Mouse (Mus musculus): ENCODE results near the gene Eipr1. TPM values are rescaled to one million over a fixed set of nuclear protein-coding genes. Genes with fewer than 3 reads are reported as not detected.
A peak's percentile ranks its signal among the peaks of the same experiment; 100 is the strongest.

Gene Eipr1
- polyA plus RNA-seq, 1 experiment from 2014 or later = 33.4 TPM

- Histone ChIP-seq H3K27ac (ENCODE audit: low read depth, low read length) (no peak overlapping the region), H3K4me1 (ENCODE audit: control insufficient read depth, insufficient read depth, low read length) (peaks cover 13% of the 10 kb centered on the region), H3K9ac (ENCODE audit: low read depth, low read length) (no peak overlapping the region), H3K27me3 (ENCODE audit: control insufficient read depth, insufficient read depth, low read length) (no peaks in the 10 kb centered on the region), H3K36me3 (ENCODE audit: control insufficient read depth, insufficient read depth, low read length) (no peaks in the 10 kb centered on the region), H3K9me3 (ENCODE audit: control insufficient read depth, low read length) (peaks cover 7% of the 10 kb centered on the region; the same call in 1 of the 2 replicates), H3K4me3 (ENCODE audit: low read length) (no peak overlapping the region), H3K4me2 (replicated peaks; ENCODE audit: low read depth, low read length) (no peak overlapping the region)
- WGBS = 91% methylated on average over 3 of the region's 3 CpGs
- no peak for ATAC-seq (ENCODE audit: low FRiP score, low TSS enrichment)
These were observed 49.3 kb downstream of the Eipr1 start for GRCm38 (mm10) chr12:28800891-28801290.

DNA sequence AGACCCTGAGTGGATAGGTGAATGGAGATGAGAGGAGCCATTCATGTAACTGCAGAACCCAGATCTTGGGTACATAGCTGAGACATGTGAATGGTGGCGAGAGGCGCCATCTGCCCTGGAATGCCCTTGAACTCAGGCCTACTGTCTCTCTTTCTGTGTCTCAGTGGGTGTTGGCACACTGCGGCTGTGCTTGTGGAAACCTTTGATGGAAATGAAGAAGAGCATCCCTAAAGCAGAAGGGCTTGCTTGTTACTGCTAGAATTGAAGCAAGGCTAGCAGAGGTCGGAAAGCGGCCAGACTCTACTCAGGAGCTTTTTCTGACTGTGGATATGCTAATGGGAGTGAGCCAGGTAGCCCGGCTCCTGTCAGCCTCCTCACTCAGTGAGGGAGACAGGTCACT lies 50.1 kb downstream of the Eipr1 start:
- H3K4me3 ChIP-seq (ENCODE audit: low read length) = no peak overlapping the region
- H3K4me1 ChIP-seq (ENCODE audit: control insufficient read depth, insufficient read depth, low read length) = peaks cover 13% of the 10 kb centered on the region
- no peaks in the 10 kb centered on the region for H3K36me3 ChIP-seq (ENCODE audit: control insufficient read depth, insufficient read depth, low read length)
- no peak for ATAC-seq (ENCODE audit: low FRiP score, low TSS enrichment)
- peaks cover 7% of the 10 kb centered on the region; the same call in 1 of the 2 replicates for H3K9me3 ChIP-seq (ENCODE audit: control insufficient read depth, low read length)
- WGBS = 89% methylated on average over 6 of the region's 6 CpGs
- H3K27ac ChIP-seq (ENCODE audit: low read depth, low read length) = no peak overlapping the region
- no peak overlapping the region for H3K4me2 ChIP-seq (replicated peaks; ENCODE audit: low read depth, low read length)
- no peaks in the 10 kb centered on the region for H3K27me3 ChIP-seq (ENCODE audit: control insufficient read depth, insufficient read depth, low read length)
- no peak overlapping the region for H3K9ac ChIP-seq (ENCODE audit: low read depth, low read length)

GRCm38 (mm10) chr12:28803043-28803442 lies 51.4 kb downstream of the Eipr1 start:
- Histone ChIP-seq H3K4me1 (ENCODE audit: control insufficient read depth, insufficient read depth, low read length) (peaks cover 13% of the 10 kb centered on the region), H3K4me3 (ENCODE audit: low read length) (no peak overlapping the region), H3K27ac (ENCODE audit: low read depth, low read length) (no peak overlapping the region), H3K9me3 (ENCODE audit: control insufficient read depth, low read length) (peaks cover 4% of the 10 kb centered on the region; the same call in 1 of the 2 replicates), H3K9ac (ENCODE audit: low read depth, low read length) (no peak overlapping the region), H3K27me3 (ENCODE audit: control insufficient read depth, insufficient read depth, low read length) (no peaks in the 10 kb centered on the region), H3K36me3 (ENCODE audit: control insufficient read depth, insufficient read depth, low read length) (no peaks in the 10 kb centered on the region), H3K4me2 (replicated peaks; ENCODE audit: low read depth, low read length) (no peak overlapping the region)
- ATAC-seq (ENCODE audit: low FRiP score, low TSS enrichment) = no peak

GRCm38 (mm10) chr12:28804558-28805481 lies 53.2 kb downstream of the Eipr1 start:
- no peak for ATAC-seq (ENCODE audit: low FRiP score, low TSS enrichment)
- H3K27ac ChIP-seq (ENCODE audit: low read depth, low read length) = no peak overlapping the region
- WGBS = 69% methylated on average over 3 of the region's 3 CpGs

GRCm38 (mm10) chr12:28808786-28809375 lies 57.3 kb downstream of the Eipr1 start:
- Histone ChIP-seq H3K36me3 (ENCODE audit: control insufficient read depth, insufficient read depth, low read length) (no peaks in the 10 kb centered on the region), H3K9ac (ENCODE audit: low read depth, low read length) (no peak overlapping the region), H3K27ac (ENCODE audit: low read depth, low read length) (no peak overlapping the region), H3K27me3 (ENCODE audit: control insufficient read depth, insufficient read depth, low read length) (no peaks in the 10 kb centered on the region), H3K4me2 (replicated peaks; ENCODE audit: low read depth, low read length) (no peak overlapping the region), H3K9me3 (ENCODE audit: control insufficient read depth, low read length) (no peaks in the 10 kb centered on the region), H3K4me1 (ENCODE audit: control insufficient read depth, insufficient read depth, low read length) (peaks cover 7% of the 10 kb centered on the region; the same call in 1 of the 2 replicates), H3K4me3 (ENCODE audit: low read length) (no peak overlapping the region)
- ATAC-seq (ENCODE audit: low FRiP score, low TSS enrichment) = no peak
- WGBS = 81% methylated on average over 4 of the region's 4 CpGs

More at GRCm38 (mm10) chr12:28804558-28805481, 53.2 kb downstream of the Eipr1 start:
- Histone ChIP-seq H3K9ac (ENCODE audit: low read depth, low read length) (no peak overlapping the region), H3K4me1 (ENCODE audit: control insufficient read depth, insufficient read depth, low read length) (peaks cover 11% of the 10 kb centered on the region), H3K4me3 (ENCODE audit: low read length) (no peak overlapping the region), H3K36me3 (ENCODE audit: control insufficient read depth, insufficient read depth, low read length) (no peaks in the 10 kb centered on the region), H3K4me2 (replicated peaks; ENCODE audit: low read depth, low read length) (no peak overlapping the region), H3K9me3 (ENCODE audit: control insufficient read depth, low read length) (no peaks in the 10 kb centered on the region), H3K27me3 (ENCODE audit: control insufficient read depth, insufficient read depth, low read length) (no peaks in the 10 kb centered on the region)

GRCm38 (mm10) chr12:28809756-28810337 lies 58.2 kb downstream of the Eipr1 start:
- WGBS = 55% methylated on average over 4 of the region's 4 CpGs
- ATAC-seq (ENCODE audit: low FRiP score, low TSS enrichment) = no peak
- no peak overlapping the region for H3K27ac ChIP-seq (ENCODE audit: low read depth, low read length)

GRCm38 (mm10) chr12:28816681-28817426 lies 65.3 kb downstream of the Eipr1 start:
- Histone ChIP-seq H3K4me1 (ENCODE audit: control insufficient read depth, insufficient read depth, low read length) (no peaks in the 10 kb centered on the region), H3K27ac (ENCODE audit: low read depth, low read length) (no peak overlapping the region), H3K4me2 (replicated peaks; ENCODE audit: low read depth, low read length) (no peak overlapping the region), H3K4me3 (ENCODE audit: low read length) (no peak overlapping the region), H3K9ac (ENCODE audit: low read depth, low read length) (0 out of 2 replicates have a peak overlapping the region, but pooled peaks have one; percentile 7), H3K27me3 (ENCODE audit: control insufficient read depth, insufficient read depth, low read length) (no peaks in the 10 kb centered on the region), H3K36me3 (ENCODE audit: control insufficient read depth, insufficient read depth, low read length) (no peaks in the 10 kb centered on the region), H3K9me3 (ENCODE audit: control insufficient read depth, low read length) (no peaks in the 10 kb centered on the region)
- ATAC-seq (ENCODE audit: low FRiP score, low TSS enrichment) = no peak
- WGBS = 48% methylated on average over 9 of the region's 9 CpGs

More at GRCm38 (mm10) chr12:28809756-28810337, 58.2 kb downstream of the Eipr1 start:
- Histone ChIP-seq H3K36me3 (ENCODE audit: control insufficient read depth, insufficient read depth, low read length) (no peaks in the 10 kb centered on the region), H3K27me3 (ENCODE audit: control insufficient read depth, insufficient read depth, low read length) (no peaks in the 10 kb centered on the region), H3K9me3 (ENCODE audit: control insufficient read depth, low read length) (no peaks in the 10 kb centered on the region), H3K4me3 (ENCODE audit: low read length) (no peak overlapping the region), H3K4me2 (replicated peaks; ENCODE audit: low read depth, low read length) (no peak overlapping the region), H3K9ac (ENCODE audit: low read depth, low read length) (no peak overlapping the region), H3K4me1 (ENCODE audit: control insufficient read depth, insufficient read depth, low read length) (peaks cover 5% of the 10 kb centered on the region; the same call in 1 of the 2 replicates)

- Histone ChIP-seq H3K4me2 (replicated peaks; ENCODE audit: low read depth, low read length) (no peak overlapping the region), H3K27ac (ENCODE audit: low read depth, low read length) (no peak overlapping the region), H3K9ac (ENCODE audit: low read depth, low read length) (0 out of 2 replicates have a peak overlapping the region, but pooled peaks have one; percentile 7), H3K4me1 (ENCODE audit: control insufficient read depth, insufficient read depth, low read length) (no peaks in the 10 kb centered on the region), H3K36me3 (ENCODE audit: control insufficient read depth, insufficient read depth, low read length) (no peaks in the 10 kb centered on the region), H3K9me3 (ENCODE audit: control insufficient read depth, low read length) (no peaks in the 10 kb centered on the region), H3K27me3 (ENCODE audit: control insufficient read depth, insufficient read depth, low read length) (no peaks in the 10 kb centered on the region), H3K4me3 (ENCODE audit: low read length) (no peak overlapping the region)
- WGBS = 23% methylated on average over 5 of the region's 5 CpGs
- no peak; the same call in 1 of the 2 replicates for ATAC-seq (ENCODE audit: low FRiP score, low TSS enrichment)
These were observed 65.8 kb downstream of the Eipr1 start for GRCm38 (mm10) chr12:28817427-28817752.

Data from kidney, embryonic 14.5 days (tissue).